12 mouse cellular contexts compared by ENCODE assay signal in the genomic region with DNA sequence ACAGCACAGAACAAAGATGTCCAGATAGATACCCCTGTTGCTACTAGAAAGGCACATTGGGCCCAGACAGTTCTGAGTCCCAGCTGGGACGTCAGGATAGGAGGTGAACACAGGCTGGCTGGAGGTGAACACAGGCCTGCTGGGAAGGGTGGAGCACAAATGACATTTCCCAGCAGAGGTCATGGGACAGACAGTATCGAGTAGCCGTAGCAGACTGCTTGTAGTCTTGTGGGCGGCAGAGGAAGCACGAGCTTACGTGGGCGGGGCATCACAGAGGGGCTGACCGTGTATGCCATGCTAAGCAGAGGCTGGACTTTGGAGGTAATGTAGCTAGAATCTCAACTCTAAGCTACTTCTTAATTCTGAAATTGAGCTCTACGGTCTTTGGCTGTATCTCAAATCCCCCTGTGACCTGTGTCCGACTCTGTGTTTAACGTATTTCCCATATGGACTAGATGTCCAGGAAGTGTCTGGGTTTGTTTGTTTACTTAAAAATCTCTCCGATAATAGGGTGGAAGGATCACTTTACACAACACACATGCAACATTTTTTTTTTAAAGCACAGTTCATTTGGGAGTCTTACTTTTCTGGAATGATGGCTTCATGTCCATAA.
DNase-seq lines count a peak whose midpoint lies in the region; ATAC-seq and TF ChIP-seq lines count a peak whose summit lies in the region.
"Had no signal": no experiment of that assay in that cellular context is flagged by ENCODE, and none has a peak within 500 bp of the region (broad histone marks: within the 10 kb centered on the region; RNA-seq: fewer than 3 reads in every experiment).

No protein-coding gene starts in this region.

- no peaks in the 10 kb centered on the region for H3K36me3 ChIP-seq in heart, embryonic 14.5 days (ENCODE audit: control insufficient read depth, insufficient read depth, low read length)
- H3K36me3 ChIP-seq in liver, embryonic 16.5 days (ENCODE audit: control insufficient read depth, insufficient read depth): no peaks in the 10 kb centered on the region
- H3K36me3 ChIP-seq in hindbrain, postnatal 0 days (ENCODE audit: insufficient read depth, low read length): no peaks in the 10 kb centered on the region
- H3K36me3 ChIP-seq: embryonic facial prominence, embryonic 15.5 days had no signal

- WGBS in heart, embryonic 14.5 days: 33% methylated on average over 12 of the region's 12 CpGs
- WGBS in liver, embryonic 16.5 days (ENCODE audit: insufficient replicate concordance): 25% methylated on average over 12 of the region's 12 CpGs
- WGBS in hindbrain, postnatal 0 days: 64% methylated on average over 12 of the region's 12 CpGs

- H3K9ac ChIP-seq in heart, embryonic 14.5 days (ENCODE audit: low read length): peak overlapping the region; percentile 38
- no peak overlapping the region for H3K9ac ChIP-seq in liver, embryonic 16.5 days (ENCODE audit: low read depth, low read length)
- H3K9ac ChIP-seq in hindbrain, postnatal 0 days (replicated peaks; ENCODE audit: low read length): no peak overlapping the region
- H3K9ac ChIP-seq: embryonic facial prominence, embryonic 15.5 days; liver, embryonic 14.5 days had no signal

- no peaks in the 10 kb centered on the region for H3K9me3 ChIP-seq in heart, embryonic 14.5 days (ENCODE audit: control insufficient read depth, low read length)
- no peaks in the 10 kb centered on the region for H3K9me3 ChIP-seq in liver, embryonic 16.5 days (replicated peaks; ENCODE audit: control insufficient read depth, low read length)
- H3K9me3 ChIP-seq in hindbrain, postnatal 0 days (ENCODE audit: low read length): no peaks in the 10 kb centered on the region
- H3K9me3 ChIP-seq: embryonic facial prominence, embryonic 15.5 days had no signal

- no peak overlapping the region for H3K4me2 ChIP-seq in heart, embryonic 14.5 days (ENCODE audit: low read length)
- H3K4me2 ChIP-seq in liver, embryonic 16.5 days (ENCODE audit: low read depth, low read length): no peak overlapping the region
- H3K4me2 ChIP-seq in hindbrain, postnatal 0 days (ENCODE audit: low read depth, low read length): no peak overlapping the region
- H3K4me2 ChIP-seq: embryonic facial prominence, embryonic 15.5 days had no signal

- peak; percentile 24; the same call in 1 of the 2 replicates for ATAC-seq in heart, embryonic 14.5 days (ENCODE audit: insufficient number of reproducible peaks, insufficient read depth, low FRiP score, low read depth)
- ATAC-seq in liver, embryonic 16.5 days (ENCODE audit: low read depth): 0 out of 2 replicates have a peak, but pooled peaks have one; percentile 30
- ATAC-seq in hindbrain, postnatal 0 days: no peak

- TF ChIP-seq CTCF in hindbrain, postnatal 0 days (IDR thresholded peaks at IDR 0.05; ENCODE audit: low read depth): no peak

- H3K27ac ChIP-seq in heart, embryonic 14.5 days (replicated peaks in 1 of 2; ENCODE audit: control insufficient read depth in 1 of 2, insufficient read depth in 1 of 2, low read depth in 2 of 2, low read length in 2 of 2): peak overlapping the region; percentile 66 to 70
- H3K27ac ChIP-seq in liver, embryonic 16.5 days (ENCODE audit: low read length): no peak overlapping the region
- no peak overlapping the region for H3K27ac ChIP-seq in hindbrain, postnatal 0 days
- H3K27ac ChIP-seq: embryonic facial prominence, embryonic 15.5 days; liver, embryonic 14.5 days had no signal

- peak; percentile 42 for DNase-seq in embryo, embryonic 10.5 days (ENCODE audit: low spot score)
- DNase-seq in embryo, embryonic 9.5 days (ENCODE audit: extremely low spot score): no peak
- peak; percentile 48 for DNase-seq in ES-CJ7 (ENCODE audit: low read depth, low spot score)
- no peak for DNase-seq in hindbrain, postnatal 0 days (ENCODE audit: low spot score)
- DNase-seq in thymus, postnatal 25 days: no peak
- DNase-seq in natural killer cell, adult 2 months (ENCODE audit: low spot score in 2 of 2): no peak
- DNase-seq: gastrocnemius, postnatal 25 days; right cerebral cortex, adult 18-20 months had no signal

- no peak overlapping the region for H3K4me3 ChIP-seq in heart, embryonic 14.5 days (ENCODE audit: control insufficient read depth in 1 of 2, insufficient read depth in 1 of 2, low read depth in 1 of 2, low read length in 2 of 2)
- H3K4me3 ChIP-seq in liver, embryonic 16.5 days (ENCODE audit: low read depth, low read length): no peak overlapping the region
- H3K4me3 ChIP-seq in hindbrain, postnatal 0 days (ENCODE audit: low read length): no peak overlapping the region
- H3K4me3 ChIP-seq: embryonic facial prominence, embryonic 15.5 days had no signal

- peaks cover 48 to 72% of the 10 kb centered on the region in 2 experiments for H3K4me1 ChIP-seq in heart, embryonic 14.5 days (ENCODE audit: control insufficient read depth in 2 of 2, insufficient read depth in 2 of 2, low read length in 2 of 2)
- peaks cover 11% of the 10 kb centered on the region for H3K4me1 ChIP-seq in liver, embryonic 16.5 days (ENCODE audit: control insufficient read depth, low read depth, low read length)
- peaks cover 21% of the 10 kb centered on the region for H3K4me1 ChIP-seq in hindbrain, postnatal 0 days (ENCODE audit: insufficient read depth, low read length)

- no peaks in the 10 kb centered on the region for H3K27me3 ChIP-seq in heart, embryonic 14.5 days (ENCODE audit: control insufficient read depth, insufficient read depth, low read length)
- peaks cover 19% of the 10 kb centered on the region for H3K27me3 ChIP-seq in liver, embryonic 16.5 days (ENCODE audit: control insufficient read depth, insufficient read depth, low read depth, low read length)
- no peaks in the 10 kb centered on the region for H3K27me3 ChIP-seq in hindbrain, postnatal 0 days (ENCODE audit: insufficient read depth, low read length)

Comparison
In these comparisons a context has a peak if more than half of its experiments do, and no peak if none do; other contexts are left out.
1. DNase-seq: peak in embryo, embryonic 10.5 days (single experiment) and ES-CJ7 (single experiment); none in embryo, embryonic 9.5 days (single experiment), hindbrain, postnatal 0 days (single experiment), thymus, postnatal 25 days (single experiment) and natural killer cell, adult 2 months (0 of 2).
2. H3K27ac ChIP-seq: peak in heart, embryonic 14.5 days (2 of 2); none in liver, embryonic 16.5 days (single experiment) and hindbrain, postnatal 0 days (single experiment).